Mouse (Mus musculus): Measurements from ENCODE around the gene Mefv. TPM values are rescaled to one million over a fixed set of nuclear protein-coding genes. Genes with fewer than 3 reads are reported as not detected.
"Not testable (repeated sequence)": the region's sequence is repeated elsewhere in the genome, so short reads cannot be mapped to it uniquely, and the experiment has no call there.

The Mefv gene
- not detected for total RNA-seq (2021)
- long read RNA-seq, experiment 1, result 0 reads
- long read RNA-seq, experiment 2, result 0 reads

GRCm38 (mm10) chr16:3717980-3718379 lies at the start of gene Mefv:
Mefv (minus strand) TSS chr16:3718097.
- DNase-seq, result no peak

- no peak for DNase-seq
These were observed 31.1 kb upstream of the Mefv start for GRCm38 (mm10) chr16:3748976-3749375.

- no peak for DNase-seq
These were observed 27.8 kb upstream of the Mefv start for GRCm38 (mm10) chr16:3745656-3746055.

GRCm38 (mm10) chr16:3744186-3744700 lies 26.3 kb upstream of the Mefv start:
- peak in 1 of 2 experiments; percentile 40 for DNase-seq

GRCm38 (mm10) chr16:3743503-3744185 lies 25.7 kb upstream of the Mefv start, which contains the start of gene Zfp263:
Zfp263 (plus strand) TSS chr16:3744093.
- DNase-seq, result peak; percentile 92 to 93

- no peak for DNase-seq
These were observed 24.6 kb upstream of the Mefv start for GRCm38 (mm10) chr16:3742466-3742865.

GRCm38 (mm10) chr16:3733198-3733732 lies 15.4 kb upstream of the Mefv start:
- no peak for DNase-seq

- DNase-seq, result no peak
These were observed 14.7 kb upstream of the Mefv start for GRCm38 (mm10) chr16:3732612-3733011.

GRCm38 (mm10) chr16:3727980-3728720 lies 10.3 kb upstream of the Mefv start:
- DNase-seq, result no peak

GRCm38 (mm10) chr16:3723231-3723630 lies 5.3 kb upstream of the Mefv start:
- DNase-seq, result peak in 1 of 2 experiments; percentile 7

- no peak for DNase-seq
These were observed 3.2 kb downstream of the Mefv start for GRCm38 (mm10) chr16:3714731-3715130.

GRCm38 (mm10) chr16:3706680-3707079 lies 11.2 kb downstream of the Mefv start:
- DNase-seq, result no peak

GRCm38 (mm10) chr16:3700893-3701292 lies 17.0 kb downstream of the Mefv start:
- no peak for DNase-seq

GRCm38 (mm10) chr16:3699281-3699680 lies 18.6 kb downstream of the Mefv start:
- DNase-seq, result peak in 1 of 2 experiments; percentile 4

- not testable (repeated sequence) for DNase-seq
These were observed 28.3 kb downstream of the Mefv start for GRCm38 (mm10) chr16:3689608-3690007.

Other genes starting within 250 kb of the Mefv start
- not detected for gene Olfr161, start 127.1 kb downstream of the Mefv start, total RNA-seq (2021)
- gene Zfp263, start 26.0 kb upstream of the Mefv start, total RNA-seq (2021), result 10 to 100 TPM; 18.1 to 23.8 TPM
- not detected for gene Olfr15, start 112.8 kb upstream of the Mefv start, total RNA-seq (2021)
- 10 to 100 TPM in 1 of 2 experiments, 1 to 10 TPM in 1; 2.5 to 12.0 TPM for gene Zfp174, start 129.2 kb upstream of the Mefv start, total RNA-seq (2021)
- gene Naa60, start 154.3 kb upstream of the Mefv start, total RNA-seq (2021), result 100 to 1,000 TPM in 1 of 2 experiments, 10 to 100 TPM in 1; 74.8 to 115 TPM
- 10 to 100 TPM; 14.1 to 21.7 TPM for gene Zfp597, start 166.5 kb upstream of the Mefv start, total RNA-seq (2021)
- gene Gm20695, start 166.6 kb upstream of the Mefv start, total RNA-seq (2021), result 1 to 10 TPM; 1.3 to 1.5 TPM
- gene 1700037C18Rik, start 190.6 kb upstream of the Mefv start, total RNA-seq (2021), result 1 to 10 TPM; 3.2 to 4.0 TPM
- gene Cluap1, start 190.7 kb upstream of the Mefv start, total RNA-seq (2021), result 10 to 100 TPM; 16.9 to 20.8 TPM

Measured in adrenal gland, postnatal 36 days (tissue).